Mouse (Mus musculus) limb, embryonic 15.5 days (tissue): ENCODE measurements at regions not wholly inside any gene's neighbourhood (a gene's known extent, or its start where the extent isn't known, plus 50 kb on each side); places are given as distances from the start of the nearest gene placed in this dataset.
A peak's percentile ranks its signal among the peaks of the same experiment; 100 is the strongest.

ENCODE experiments used
- ATAC-seq: fragments of 200-750 bp; cut with Nextera tagmentation; 2 replicates; pipeline ENCODE4 v1.8.0; 2017; ENCODE audit warnings: low read depth, moderate TSS enrichment; ENCODE audit not compliant: insufficient number of reproducible peaks, low FRiP score, low TSS enrichment
- H3K27ac ChIP-seq: fragments of 300-500 bp; sonication (generic); 2 replicates; pipeline ENCODE4 v1.5.1; 2015; ENCODE audit warnings: moderate library complexity, mild to moderate bottlenecking, inconsistent platforms
- H3K27me3 ChIP-seq: fragments of 300-500 bp; sonication (generic); 2 replicates; pipeline ENCODE4 v1.6.1; 2015; ENCODE audit warnings: inconsistent platforms
- H3K36me3 ChIP-seq: fragments of 300-500 bp; sonication (generic); 2 replicates; pipeline ENCODE4 v1.6.1; 2015; ENCODE audit warnings: inconsistent platforms
- H3K4me1 ChIP-seq: fragments of 300-500 bp; sonication (generic); 2 replicates; pipeline ENCODE4 v1.6.1; 2015; ENCODE audit warnings: inconsistent platforms
- H3K4me2 ChIP-seq: fragments of 300-500 bp; sonication (generic); 2 replicates; pipeline ENCODE4 v1.6.1; 2015; ENCODE audit warnings: mild to moderate bottlenecking, inconsistent platforms
- H3K4me3 ChIP-seq: fragments of 300-500 bp; sonication (generic); 2 replicates; pipeline ENCODE4 v1.5.1; 2015; ENCODE audit warnings: mild to moderate bottlenecking, inconsistent platforms
- H3K9ac ChIP-seq: fragments of 300-500 bp; sonication (generic); 2 replicates; pipeline ENCODE4 v1.6.1; 2015; ENCODE audit warnings: inconsistent platforms
- H3K9me3 ChIP-seq: fragments of 300-500 bp; sonication (generic); 2 replicates; pipeline ENCODE4 v1.6.1; 2016; ENCODE audit warnings: inconsistent platforms
- WGBS: fragments of 180-500 bp; shearing (Covaris S2); methylation state at CpG from one replicate; pipeline ENCODE4 v1.1.7; 2015; 5-methylcytosine and 5-hydroxymethylcytosine counted together

- 83% methylated on average over 6 of the region's 6 CpGs for WGBS
- H3K27ac ChIP-seq, result no peak overlapping the region
- ATAC-seq, result no peak
- H3K9ac ChIP-seq, result no peak overlapping the region
- no peak overlapping the region for H3K4me2 ChIP-seq
- no peaks in the 10 kb centered on the region for H3K9me3 ChIP-seq
- H3K36me3 ChIP-seq, result no peaks in the 10 kb centered on the region
- H3K4me1 ChIP-seq, result peaks cover 10% of the 10 kb centered on the region; the same call in 1 of the 2 replicates
- no peak overlapping the region for H3K4me3 ChIP-seq
- H3K27me3 ChIP-seq, result no peaks in the 10 kb centered on the region
These were observed 223.8 kb upstream of the Zfp637 start for GRCm38 (mm10) chr6:117617168-117617567.

GRCm38 (mm10) chr6:117617951-117618350, 223.0 kb upstream of the Zfp637 start:
- H3K27me3 ChIP-seq, result no peaks in the 10 kb centered on the region
- H3K9ac ChIP-seq, result no peak overlapping the region
- no peak overlapping the region for H3K27ac ChIP-seq
- H3K4me3 ChIP-seq, result no peak overlapping the region
- H3K36me3 ChIP-seq, result no peaks in the 10 kb centered on the region
- ATAC-seq, result no peak
- H3K4me2 ChIP-seq, result no peak overlapping the region
- 57% methylated on average over 4 of the region's 4 CpGs for WGBS
- peaks cover 9% of the 10 kb centered on the region; the same call in 1 of the 2 replicates for H3K4me1 ChIP-seq
- H3K9me3 ChIP-seq, result no peaks in the 10 kb centered on the region

- Histone ChIP-seq H3K9ac (no peak overlapping the region), H3K4me2 (no peak overlapping the region), H3K4me3 (no peak overlapping the region), H3K9me3 (no peaks in the 10 kb centered on the region), H3K27me3 (no peaks in the 10 kb centered on the region), H3K4me1 (0 out of 2 replicates have a peak, but pooled peaks cover under 1% of the 10 kb centered on the region), H3K36me3 (no peaks in the 10 kb centered on the region), H3K27ac (no peak overlapping the region)
- no peak for ATAC-seq
- WGBS, result 70% methylated on average over 2 of the region's 2 CpGs
These were observed 221.4 kb upstream of the Zfp637 start for GRCm38 (mm10) chr6:117619606-117620005.

- Histone ChIP-seq H3K4me2 (no peak overlapping the region), H3K4me1 (no peaks in the 10 kb centered on the region), H3K9me3 (no peaks in the 10 kb centered on the region), H3K4me3 (no peak overlapping the region), H3K27me3 (no peaks in the 10 kb centered on the region), H3K36me3 (no peaks in the 10 kb centered on the region), H3K27ac (no peak overlapping the region), H3K9ac (no peak overlapping the region)
- no peak for ATAC-seq
- 59% methylated on average over 6 of the region's 6 CpGs for WGBS
These were observed 218.5 kb upstream of the Zfp637 start for GRCm38 (mm10) chr6:117622446-117622845.

- no peaks in the 10 kb centered on the region for H3K9me3 ChIP-seq
- no peak overlapping the region for H3K4me3 ChIP-seq
- no peaks in the 10 kb centered on the region for H3K36me3 ChIP-seq
- H3K9ac ChIP-seq, result no peak overlapping the region
- H3K4me1 ChIP-seq, result no peaks in the 10 kb centered on the region
- ATAC-seq, result no peak
- no peak overlapping the region for H3K27ac ChIP-seq
- H3K27me3 ChIP-seq, result no peaks in the 10 kb centered on the region
- H3K4me2 ChIP-seq, result no peak overlapping the region
These were observed 218.0 kb upstream of the Zfp637 start for GRCm38 (mm10) chr6:117622946-117623345.

GRCm38 (mm10) chr6:117625716-117626115, 215.3 kb upstream of the Zfp637 start:
- Histone ChIP-seq H3K9me3 (no peaks in the 10 kb centered on the region), H3K36me3 (no peaks in the 10 kb centered on the region), H3K4me1 (no peaks in the 10 kb centered on the region), H3K4me2 (no peak overlapping the region), H3K4me3 (no peak overlapping the region), H3K27me3 (no peaks in the 10 kb centered on the region), H3K27ac (no peak overlapping the region), H3K9ac (no peak overlapping the region)
- ATAC-seq, result no peak
- WGBS, result 69% methylated on average over 5 of the region's 5 CpGs

- H3K4me2 ChIP-seq, result no peak overlapping the region
- H3K9ac ChIP-seq, result no peak overlapping the region
- no peaks in the 10 kb centered on the region for H3K36me3 ChIP-seq
- no peaks in the 10 kb centered on the region for H3K9me3 ChIP-seq
- no peak for ATAC-seq
- H3K4me1 ChIP-seq, result no peaks in the 10 kb centered on the region
- no peak overlapping the region for H3K4me3 ChIP-seq
- H3K27me3 ChIP-seq, result no peaks in the 10 kb centered on the region
- no peak overlapping the region for H3K27ac ChIP-seq
- 90% methylated on average over 3 of the region's 3 CpGs for WGBS
These were observed 213.5 kb upstream of the Zfp637 start for GRCm38 (mm10) chr6:117627461-117627860.

- no peaks in the 10 kb centered on the region for H3K36me3 ChIP-seq
These were observed 194.4 kb upstream of the Zfp637 start for GRCm38 (mm10) chr6:117646628-117647027.

GRCm38 (mm10) chr6:117650541-117650940, 190.4 kb upstream of the Zfp637 start:
- WGBS, result 58% methylated on average over 5 of the region's 5 CpGs
- H3K4me1 ChIP-seq, result peaks cover 27% of the 10 kb centered on the region

More at GRCm38 (mm10) chr6:117646628-117647027, 194.4 kb upstream of the Zfp637 start:
- no peak overlapping the region for H3K4me3 ChIP-seq
- H3K27me3 ChIP-seq, result no peaks in the 10 kb centered on the region
- no peak overlapping the region for H3K9ac ChIP-seq
- H3K4me1 ChIP-seq, result peaks cover 12% of the 10 kb centered on the region
- 39% methylated on average over 8 of the region's 8 CpGs for WGBS
- no peak; the same call in 1 of the 2 replicates for ATAC-seq
- H3K27ac ChIP-seq, result peak overlapping the region; percentile 11; the same call in 1 of the 2 replicates
- no peak overlapping the region for H3K4me2 ChIP-seq
- no peaks in the 10 kb centered on the region for H3K9me3 ChIP-seq

GRCm38 (mm10) chr6:117651551-117651950, 189.4 kb upstream of the Zfp637 start:
- Histone ChIP-seq H3K27ac (no peak overlapping the region), H3K36me3 (no peaks in the 10 kb centered on the region), H3K4me3 (no peak overlapping the region), H3K4me1 (peaks cover 23% of the 10 kb centered on the region), H3K4me2 (no peak overlapping the region), H3K27me3 (no peaks in the 10 kb centered on the region), H3K9ac (no peak overlapping the region), H3K9me3 (no peaks in the 10 kb centered on the region)
- 79% methylated on average over 4 of the region's 4 CpGs for WGBS
- ATAC-seq, result no peak

More at GRCm38 (mm10) chr6:117650541-117650940, 190.4 kb upstream of the Zfp637 start:
- H3K9ac ChIP-seq, result no peak overlapping the region
- no peak overlapping the region for H3K4me2 ChIP-seq
- H3K27ac ChIP-seq, result no peak overlapping the region
- H3K4me3 ChIP-seq, result no peak overlapping the region
- no peaks in the 10 kb centered on the region for H3K9me3 ChIP-seq
- ATAC-seq, result no peak
- no peaks in the 10 kb centered on the region for H3K36me3 ChIP-seq
- H3K27me3 ChIP-seq, result no peaks in the 10 kb centered on the region

- H3K4me1 ChIP-seq, result peaks cover 18% of the 10 kb centered on the region
- no peak for ATAC-seq
- no peak overlapping the region for H3K27ac ChIP-seq
- H3K27me3 ChIP-seq, result no peaks in the 10 kb centered on the region
- H3K9ac ChIP-seq, result no peak overlapping the region
- 34% methylated on average over 3 of the region's 3 CpGs for WGBS
- H3K4me2 ChIP-seq, result no peak overlapping the region
- no peaks in the 10 kb centered on the region for H3K36me3 ChIP-seq
- H3K9me3 ChIP-seq, result no peaks in the 10 kb centered on the region
- no peak overlapping the region for H3K4me3 ChIP-seq
These were observed 189.0 kb upstream of the Zfp637 start for GRCm38 (mm10) chr6:117652012-117652411.

GRCm38 (mm10) chr6:117652917-117653316, 188.1 kb upstream of the Zfp637 start:
- H3K36me3 ChIP-seq, result no peaks in the 10 kb centered on the region
- ATAC-seq, result no peak
- H3K9ac ChIP-seq, result no peak overlapping the region
- peak overlapping the region; percentile 62; the same call in 1 of the 2 replicates for H3K27ac ChIP-seq
- H3K9me3 ChIP-seq, result no peaks in the 10 kb centered on the region
- H3K4me1 ChIP-seq, result peaks cover 16% of the 10 kb centered on the region
- H3K4me3 ChIP-seq, result no peak overlapping the region
- 56% methylated on average over 9 of the region's 9 CpGs for WGBS
- no peaks in the 10 kb centered on the region for H3K27me3 ChIP-seq
- no peak overlapping the region for H3K4me2 ChIP-seq

- H3K4me2 ChIP-seq, result peak overlapping the region; percentile 17
- no peaks in the 10 kb centered on the region for H3K9me3 ChIP-seq
- H3K36me3 ChIP-seq, result no peaks in the 10 kb centered on the region
- 0 out of 2 replicates have a peak overlapping the region, but pooled peaks have one; percentile 3 for H3K4me3 ChIP-seq
- no peaks in the 10 kb centered on the region for H3K27me3 ChIP-seq
- ATAC-seq, result peak; percentile 70; the same call in 1 of the 2 replicates
- peaks cover 16% of the 10 kb centered on the region for H3K4me1 ChIP-seq
- WGBS, result 30% methylated on average over 15 of the region's 15 CpGs
- peak overlapping the region; percentile 47; the same call in 1 of the 2 replicates for H3K27ac ChIP-seq
- no peak overlapping the region for H3K9ac ChIP-seq
These were observed 187.0 kb upstream of the Zfp637 start for GRCm38 (mm10) chr6:117653886-117654425.
